Mouse (Mus musculus): ENCODE data around the gene Zgrf1. TPM values are rescaled to one million over a fixed set of nuclear protein-coding genes. Genes with fewer than 3 reads are reported as not detected.

The Zgrf1 gene
- polyA plus RNA-seq, 1 experiment: 0.46 TPM

DNA sequence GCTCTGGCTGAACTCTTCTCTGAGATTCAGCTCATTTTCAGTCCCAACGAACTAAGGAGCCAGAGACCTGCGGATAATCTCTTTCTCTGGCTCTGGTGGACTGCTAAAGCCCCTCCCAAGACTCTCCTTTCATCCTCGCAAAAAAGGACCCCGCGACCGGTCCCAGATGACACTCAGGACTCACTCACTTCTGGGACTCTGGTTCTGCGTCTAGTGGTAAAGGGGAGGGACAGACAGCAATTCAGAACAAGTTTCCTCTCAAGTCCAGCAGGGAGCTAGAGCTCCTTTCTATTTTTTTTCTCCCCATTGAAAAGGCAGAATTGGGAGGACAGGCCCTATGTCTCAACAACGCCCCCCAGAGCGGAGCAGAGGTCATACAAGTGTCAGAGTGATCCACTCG, 78.3 kb downstream of the Zgrf1 start:
- Histone ChIP-seq H3ac (ENCODE audit: control insufficient read depth, insufficient read length) (no peak overlapping the region), H3K4me2 (ENCODE audit: low read depth) (no peak overlapping the region), H3K27me3 (ENCODE audit: control insufficient read depth, insufficient read depth, insufficient read length) (peaks cover 57% of the 10 kb centered on the region), H3K4me3 (no peak overlapping the region), H3K79me2 (ENCODE audit: control insufficient read depth, insufficient read depth) (no peaks in the 10 kb centered on the region), H3K36me3 (ENCODE audit: control insufficient read depth, insufficient read depth) (no peaks in the 10 kb centered on the region)
- no peak for TF ChIP-seq E2F4 (IDR thresholded peaks at IDR 0.05; ENCODE audit: insufficient read depth)
- TF ChIP-seq SRF (IDR thresholded peaks at IDR 0.05; ENCODE audit: control insufficient read depth, insufficient read length, low read depth): no peak
- no peak for TF ChIP-seq MAX (IDR thresholded peaks at IDR 0.05; ENCODE audit: low read depth)
- TF ChIP-seq CEBPB (IDR thresholded peaks at IDR 0.05; ENCODE audit: insufficient read depth, poor library complexity, severe bottlenecking): no peak
- no peak for TF ChIP-seq TCF12 (IDR thresholded peaks at IDR 0.05; ENCODE audit: insufficient read depth, poor library complexity, severe bottlenecking)
- no peak for TF ChIP-seq MYOD1 (IDR thresholded peaks at IDR 0.05; ENCODE audit: control insufficient read depth in 1 of 3, insufficient read length in 2 of 3, low read depth in 2 of 3)

GRCm38 (mm10) chr3:127632531-127632930, 79.2 kb downstream of the Zgrf1 start:
- Histone ChIP-seq H3K79me2 (ENCODE audit: control insufficient read depth, insufficient read depth) (no peaks in the 10 kb centered on the region), H3K36me3 (ENCODE audit: control insufficient read depth, insufficient read depth) (no peaks in the 10 kb centered on the region), H3K4me3 (no peak overlapping the region), H3ac (ENCODE audit: control insufficient read depth, insufficient read length) (no peak overlapping the region), H3K4me2 (ENCODE audit: low read depth) (peak overlapping the region; percentile 87), H3K27me3 (ENCODE audit: control insufficient read depth, insufficient read depth, insufficient read length) (peaks cover 55% of the 10 kb centered on the region)
- TF ChIP-seq POLR2A (IDR thresholded peaks at IDR 0.05; ENCODE audit: insufficient read length, low read depth) (no peak), POLR2AphosphoS2 (IDR thresholded peaks at IDR 0.05; ENCODE audit: insufficient read length, low read depth) (no peak), E2F4 (IDR thresholded peaks at IDR 0.05; ENCODE audit: insufficient read depth) (no peak), MYOG (IDR thresholded peaks at IDR 0.05; ENCODE audit: control insufficient read depth in 1 of 3, insufficient read depth in 1 of 3, insufficient read length in 2 of 3, low read depth in 2 of 3) (no peak), MYOD1 (IDR thresholded peaks at IDR 0.05; ENCODE audit: control insufficient read depth in 1 of 3, insufficient read length in 2 of 3, low read depth in 2 of 3) (no peak), SRF (IDR thresholded peaks at IDR 0.05; ENCODE audit: control insufficient read depth, insufficient read length, low read depth) (no peak), MAX (IDR thresholded peaks at IDR 0.05; ENCODE audit: low read depth) (no peak)

DNA sequence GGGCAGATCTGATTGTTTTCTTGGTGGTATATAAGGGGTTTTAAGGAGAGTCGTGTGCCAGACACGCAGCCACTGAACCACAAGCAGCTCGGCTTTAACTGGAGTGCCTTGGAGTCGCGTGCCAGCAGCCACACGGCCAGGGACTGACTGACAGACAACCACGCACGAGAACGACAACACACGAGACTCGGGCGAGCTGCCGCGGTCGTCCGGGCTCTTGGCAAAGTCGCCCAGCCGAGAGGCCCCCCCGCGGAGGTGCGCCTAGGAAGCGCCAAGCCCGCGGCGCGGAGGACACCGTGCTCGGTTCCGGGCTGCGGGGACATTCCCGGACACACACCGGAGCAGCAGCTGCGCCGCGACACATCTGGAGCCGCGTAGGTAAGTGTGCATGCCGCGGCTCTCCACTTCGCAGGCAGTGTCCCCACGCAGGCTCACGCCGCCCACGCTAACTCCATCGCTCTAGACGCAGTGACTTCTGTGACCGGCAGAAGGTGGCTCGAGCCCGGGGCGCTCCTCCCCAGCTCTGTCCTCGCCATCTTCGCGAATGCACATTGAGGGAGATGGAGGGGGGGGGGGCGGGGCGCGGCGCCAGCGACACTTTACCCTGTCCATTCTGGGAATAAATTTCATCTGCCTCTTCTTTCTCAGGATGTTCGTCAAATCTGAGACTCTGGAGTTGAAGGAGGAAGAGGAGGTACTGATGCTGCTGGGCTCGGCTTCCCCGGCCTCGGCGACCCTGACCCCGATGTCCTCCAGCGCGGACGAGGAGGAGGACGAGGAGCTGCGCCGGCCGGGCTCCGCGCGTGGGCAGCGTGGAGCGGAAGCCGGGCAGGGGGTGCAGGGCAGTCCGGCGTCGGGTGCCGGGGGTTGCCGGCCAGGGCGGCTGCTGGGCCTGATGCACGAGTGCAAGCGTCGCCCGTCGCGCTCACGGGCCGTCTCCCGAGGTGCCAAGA, 80.1 kb downstream of the Zgrf1 start, which contains the start of gene Neurog2:
TSS of gene Neurog2 (plus strand) at position 56 of the 953 bp plus-strand sequence.
- Histone ChIP-seq H3K4me3 (no peak within 1 kb of the TSS), H3K36me3 (ENCODE audit: control insufficient read depth, insufficient read depth) (no peaks in the 10 kb centered on the region), H3K4me2 (ENCODE audit: low read depth) (peak within 1 kb of the TSS; percentile 87), H3ac (ENCODE audit: control insufficient read depth, insufficient read length) (no peak within 1 kb of the TSS), H3K27me3 (ENCODE audit: control insufficient read depth, insufficient read depth, insufficient read length) (peaks cover 53% of the 10 kb centered on the region), H3K79me2 (ENCODE audit: control insufficient read depth, insufficient read depth) (no peaks in the 10 kb centered on the region)
- TF ChIP-seq CEBPB (IDR thresholded peaks at IDR 0.05; ENCODE audit: insufficient read depth, poor library complexity, severe bottlenecking) (no peak), MYOD1 (IDR thresholded peaks at IDR 0.05; ENCODE audit: control insufficient read depth in 1 of 3, insufficient read length in 2 of 3, low read depth in 2 of 3) (no peak), MAX (IDR thresholded peaks at IDR 0.05; ENCODE audit: low read depth) (no peak), TCF12 (IDR thresholded peaks at IDR 0.05; ENCODE audit: insufficient read depth, poor library complexity, severe bottlenecking) (no peak), REST (IDR thresholded peaks at IDR 0.05; ENCODE audit: insufficient read depth, insufficient read length) (no peak), TCF3 (IDR thresholded peaks at IDR 0.05; ENCODE audit: insufficient read length, low read depth) (no peak), USF1 (IDR thresholded peaks at IDR 0.05; ENCODE audit: low read depth) (no peak), MYOG (IDR thresholded peaks at IDR 0.05; ENCODE audit: control insufficient read depth in 1 of 3, insufficient read depth in 1 of 3, insufficient read length in 2 of 3, low read depth in 2 of 3) (no peak)

DNA sequence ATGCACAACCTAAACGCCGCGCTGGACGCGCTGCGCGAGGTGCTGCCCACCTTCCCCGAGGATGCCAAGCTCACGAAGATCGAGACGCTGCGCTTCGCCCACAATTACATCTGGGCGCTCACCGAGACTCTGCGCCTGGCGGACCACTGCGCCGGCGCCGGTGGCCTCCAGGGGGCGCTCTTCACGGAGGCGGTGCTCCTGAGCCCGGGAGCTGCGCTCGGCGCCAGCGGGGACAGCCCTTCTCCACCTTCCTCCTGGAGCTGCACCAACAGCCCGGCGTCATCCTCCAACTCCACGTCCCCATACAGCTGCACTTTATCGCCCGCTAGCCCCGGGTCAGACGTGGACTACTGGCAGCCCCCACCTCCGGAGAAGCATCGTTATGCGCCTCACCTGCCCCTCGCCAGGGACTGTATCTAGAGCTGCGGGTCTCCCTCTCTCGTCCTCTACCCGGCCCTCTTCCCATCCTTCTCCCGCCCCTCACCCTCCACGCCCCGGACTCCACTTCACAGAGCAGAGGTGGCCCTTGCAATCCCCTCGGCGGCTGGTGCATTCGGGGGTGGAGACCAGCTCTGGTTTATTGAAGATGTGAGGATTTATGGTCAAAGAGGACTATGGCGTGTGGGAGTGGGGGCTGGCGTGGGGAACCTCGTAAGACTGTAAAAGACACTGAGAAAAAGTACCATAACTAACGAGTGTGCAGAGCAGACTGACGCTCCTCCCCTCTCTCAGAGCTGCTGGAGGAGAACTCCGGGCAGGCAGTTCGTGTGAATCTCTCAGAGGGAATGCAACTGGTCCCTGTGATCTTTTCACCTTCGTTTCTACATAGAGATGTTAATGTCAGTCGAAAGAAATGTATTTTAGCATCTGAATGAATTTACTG, 81.1 kb downstream of the Zgrf1 start:
- Histone ChIP-seq H3ac (ENCODE audit: control insufficient read depth, insufficient read length) (no peak overlapping the region), H3K36me3 (ENCODE audit: control insufficient read depth, insufficient read depth) (no peaks in the 10 kb centered on the region), H3K4me2 (ENCODE audit: low read depth) (peak overlapping the region; percentile 87), H3K27me3 (ENCODE audit: control insufficient read depth, insufficient read depth, insufficient read length) (peaks cover 48% of the 10 kb centered on the region), H3K4me3 (no peak overlapping the region), H3K79me2 (ENCODE audit: control insufficient read depth, insufficient read depth) (no peaks in the 10 kb centered on the region)
- no peak for TF ChIP-seq TCF3 (IDR thresholded peaks at IDR 0.05; ENCODE audit: insufficient read length, low read depth)
- no peak for TF ChIP-seq TCF12 (IDR thresholded peaks at IDR 0.05; ENCODE audit: insufficient read depth, poor library complexity, severe bottlenecking)
- no peak for TF ChIP-seq E2F4 (IDR thresholded peaks at IDR 0.05; ENCODE audit: insufficient read depth)
- TF ChIP-seq MYOG (IDR thresholded peaks at IDR 0.05; ENCODE audit: control insufficient read depth in 1 of 3, insufficient read depth in 1 of 3, insufficient read length in 2 of 3, low read depth in 2 of 3): no peak
- TF ChIP-seq CEBPB (IDR thresholded peaks at IDR 0.05; ENCODE audit: insufficient read depth, poor library complexity, severe bottlenecking): no peak
- TF ChIP-seq MAX (IDR thresholded peaks at IDR 0.05; ENCODE audit: low read depth): no peak
- no peak for TF ChIP-seq USF1 (IDR thresholded peaks at IDR 0.05; ENCODE audit: low read depth)
- no peak for TF ChIP-seq REST (IDR thresholded peaks at IDR 0.05; ENCODE audit: insufficient read depth, insufficient read length)
- TF ChIP-seq POLR2A (IDR thresholded peaks at IDR 0.05; ENCODE audit: insufficient read length, low read depth): no peak

Data from myocyte (in vitro differentiated cells).